ENCODE assay signal across 28 mouse cellular contexts in the genomic region with DNA sequence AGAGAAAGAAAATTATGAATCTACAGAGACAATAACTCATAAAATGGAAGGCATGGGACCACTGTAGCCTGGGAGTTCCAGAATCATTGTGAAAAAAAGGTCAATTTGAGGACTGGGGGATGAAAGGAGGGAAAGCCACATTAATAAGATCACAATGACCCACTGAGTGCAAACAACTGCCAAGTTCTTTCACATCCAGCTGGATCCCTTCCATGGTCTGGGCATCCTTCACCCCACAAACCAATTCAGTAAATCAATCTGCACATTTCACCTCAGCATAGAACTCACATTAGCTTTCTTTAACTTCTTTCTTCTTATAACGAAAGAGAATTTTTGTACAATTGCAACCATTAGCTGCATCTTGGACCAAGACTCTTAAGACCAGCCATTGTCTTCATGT.
A peak's percentile ranks its signal among the peaks of the same experiment; 100 is the strongest.
DNase-seq lines count a peak whose midpoint lies in the region; ATAC-seq and TF ChIP-seq lines count a peak whose summit lies in the region.
"Had no signal": no experiment of that assay in that cellular context is flagged by ENCODE, and none has a peak within 500 bp of the region (broad histone marks: within the 10 kb centered on the region; RNA-seq: fewer than 3 reads in every experiment).

No protein-coding gene starts in this region.

- no peak overlapping the region for H3K9ac ChIP-seq in forebrain, embryonic 14.5 days (ENCODE audit: low read length)
- H3K9ac ChIP-seq in forebrain, embryonic 11.5 days (ENCODE audit: low read length), result no peak overlapping the region
- no peak overlapping the region for H3K9ac ChIP-seq in midbrain, postnatal 0 days (replicated peaks; ENCODE audit: low read length, poor library complexity, severe bottlenecking)
- no peak overlapping the region for H3K9ac ChIP-seq in midbrain, embryonic 14.5 days (replicated peaks; ENCODE audit: low read length)
- H3K9ac ChIP-seq in midbrain, embryonic 16.5 days (ENCODE audit: low read depth, low read length), result no peak overlapping the region
- H3K9ac ChIP-seq: embryonic facial prominence, embryonic 12.5 days; forebrain, embryonic 12.5 days; hindbrain, embryonic 14.5 days; limb, embryonic 13.5 days; liver, embryonic 12.5 days; midbrain, embryonic 13.5 days; neural tube, embryonic 15.5 days; stomach, embryonic 15.5 days had no signal

- H3K9me3 ChIP-seq in forebrain, embryonic 14.5 days (replicated peaks; ENCODE audit: control insufficient read depth, low read length), result no peaks in the 10 kb centered on the region
- no peaks in the 10 kb centered on the region for H3K9me3 ChIP-seq in forebrain, embryonic 11.5 days (ENCODE audit: control insufficient read depth, low read length)
- H3K9me3 ChIP-seq in midbrain, postnatal 0 days (ENCODE audit: low read length), result no peaks in the 10 kb centered on the region
- no peaks in the 10 kb centered on the region for H3K9me3 ChIP-seq in midbrain, embryonic 14.5 days (ENCODE audit: control insufficient read depth, low read length)
- no peaks in the 10 kb centered on the region for H3K9me3 ChIP-seq in midbrain, embryonic 16.5 days (replicated peaks; ENCODE audit: control insufficient read depth, low read length, poor library complexity, severe bottlenecking)
- H3K9me3 ChIP-seq: embryonic facial prominence, embryonic 12.5 days; forebrain, embryonic 12.5 days; limb, embryonic 13.5 days; liver, embryonic 12.5 days; midbrain, embryonic 13.5 days; neural tube, embryonic 15.5 days; stomach, embryonic 15.5 days had no signal

- ATAC-seq in forebrain, embryonic 14.5 days, result no peak
- ATAC-seq in forebrain, embryonic 11.5 days (replicated peaks; ENCODE audit: low FRiP score), result no peak
- no peak for ATAC-seq in midbrain, postnatal 0 days (ENCODE audit: low FRiP score)
- ATAC-seq in midbrain, embryonic 14.5 days (ENCODE audit: low FRiP score, low TSS enrichment), result no peak
- ATAC-seq in midbrain, embryonic 16.5 days, result no peak
- ATAC-seq: CD4-positive, CD25-positive, alpha-beta regulatory T cell, adult 4 months; liver, embryonic 12.5 days; midbrain, embryonic 13.5 days had no signal

- DNase-seq in forebrain, embryonic 14.5 days (ENCODE audit: low spot score), result peak; percentile 29
- no peak for DNase-seq in forebrain, embryonic 11.5 days (ENCODE audit: low spot score)
- DNase-seq in midbrain, postnatal 0 days (ENCODE audit: low spot score), result peak; percentile 46
- DNase-seq in midbrain, embryonic 14.5 days, result no peak
- DNase-seq in cerebellum, adult 2 months, result peak; percentile 56 to 75
- peak; percentile 32 to 62 for DNase-seq in cerebellum, postnatal 25 days
- no peak for DNase-seq in gastrocnemius, postnatal 25 days
- DNase-seq: adrenal gland, adult 2 months; gastrocnemius, postnatal 14 days; heart, adult 2 months; heart, postnatal 36 days; kidney, adult 9 months; kidney, postnatal 25 days; layer of hippocampus, postnatal 36 days; lung, adult 18-20 months; thymus, adult 18-20 months had no signal

- no peak for TF ChIP-seq CTCF in midbrain, postnatal 0 days (IDR thresholded peaks at IDR 0.05)
- no peak for TF ChIP-seq CTCF in cerebellum, adult 2 months (IDR thresholded peaks at IDR 0.05; ENCODE audit: borderline replicate concordance, insufficient read depth, low read depth, low read length)

- H3K4me2 ChIP-seq in forebrain, embryonic 14.5 days (ENCODE audit: low read length), result no peak overlapping the region
- H3K4me2 ChIP-seq in forebrain, embryonic 11.5 days (ENCODE audit: low read depth, low read length, severe bottlenecking), result no peak overlapping the region
- H3K4me2 ChIP-seq in midbrain, postnatal 0 days (ENCODE audit: low read depth, low read length, poor library complexity, severe bottlenecking), result no peak overlapping the region
- no peak overlapping the region for H3K4me2 ChIP-seq in midbrain, embryonic 14.5 days (ENCODE audit: low read length)
- no peak overlapping the region for H3K4me2 ChIP-seq in midbrain, embryonic 16.5 days (ENCODE audit: low read length)
- H3K4me2 ChIP-seq: embryonic facial prominence, embryonic 12.5 days; hindbrain, embryonic 14.5 days; limb, embryonic 13.5 days; liver, embryonic 12.5 days; midbrain, embryonic 13.5 days; neural tube, embryonic 15.5 days; stomach, embryonic 15.5 days had no signal

- H3K27me3 ChIP-seq in forebrain, embryonic 14.5 days (replicated peaks; ENCODE audit: control insufficient read depth, insufficient read depth, low read length), result no peaks in the 10 kb centered on the region
- no peaks in the 10 kb centered on the region for H3K27me3 ChIP-seq in forebrain, embryonic 11.5 days (ENCODE audit: control insufficient read depth, insufficient read depth, low read length)
- no peaks in the 10 kb centered on the region for H3K27me3 ChIP-seq in midbrain, postnatal 0 days (ENCODE audit: insufficient read depth, low read length)
- no peaks in the 10 kb centered on the region for H3K27me3 ChIP-seq in midbrain, embryonic 14.5 days (ENCODE audit: control insufficient read depth, insufficient read depth, low read length)
- no peaks in the 10 kb centered on the region for H3K27me3 ChIP-seq in cerebellum, adult 2 months (ENCODE audit: control insufficient read depth, insufficient read depth, low read length)
- no peaks in the 10 kb centered on the region for H3K27me3 ChIP-seq in midbrain, embryonic 16.5 days (ENCODE audit: control insufficient read depth, insufficient read depth, low read depth, low read length)
- H3K27me3 ChIP-seq: embryonic facial prominence, embryonic 12.5 days; forebrain, embryonic 12.5 days; limb, embryonic 13.5 days; liver, embryonic 12.5 days; midbrain, embryonic 13.5 days; neural tube, embryonic 15.5 days; stomach, embryonic 15.5 days had no signal

- H3K27ac ChIP-seq in forebrain, embryonic 14.5 days (ENCODE audit: low read depth, low read length), result no peak overlapping the region; the same call in 1 of the 2 replicates
- H3K27ac ChIP-seq in forebrain, embryonic 11.5 days (ENCODE audit: low read depth, low read length), result no peak overlapping the region
- H3K27ac ChIP-seq in midbrain, postnatal 0 days (ENCODE audit: low read depth, low read length), result no peak overlapping the region
- no peak overlapping the region for H3K27ac ChIP-seq in midbrain, embryonic 14.5 days (replicated peaks; ENCODE audit: low read depth, low read length)
- no peak overlapping the region for H3K27ac ChIP-seq in cerebellum, adult 2 months (ENCODE audit: insufficient read depth, low read length)
- no peak overlapping the region for H3K27ac ChIP-seq in midbrain, embryonic 16.5 days (ENCODE audit: low read length)
- H3K27ac ChIP-seq: embryonic facial prominence, embryonic 12.5 days; heart, adult 2 months; limb, embryonic 13.5 days; liver, embryonic 12.5 days; stomach, embryonic 15.5 days had no signal

- H3K4me1 ChIP-seq in forebrain, embryonic 14.5 days (ENCODE audit: control insufficient read depth, insufficient read depth, low read length), result peaks cover 15% of the 10 kb centered on the region; the same call in 1 of the 2 replicates
- H3K4me1 ChIP-seq in forebrain, embryonic 11.5 days (replicated peaks; ENCODE audit: control insufficient read depth, insufficient read depth, low read length), result 0 out of 2 replicates have a peak, but pooled peaks cover 2% of the 10 kb centered on the region
- H3K4me1 ChIP-seq in midbrain, postnatal 0 days (ENCODE audit: insufficient read depth, low read length), result no peaks in the 10 kb centered on the region
- peaks cover 8% of the 10 kb centered on the region; the same call in 1 of the 2 replicates for H3K4me1 ChIP-seq in midbrain, embryonic 14.5 days (ENCODE audit: control insufficient read depth, insufficient read depth, low read length)
- peaks cover 22% of the 10 kb centered on the region; the same call in 1 of the 2 replicates for H3K4me1 ChIP-seq in cerebellum, adult 2 months (ENCODE audit: control insufficient read depth, insufficient read depth, low read length)
- H3K4me1 ChIP-seq in midbrain, embryonic 16.5 days (ENCODE audit: control insufficient read depth, insufficient read depth, low read length), result no peaks in the 10 kb centered on the region; the same call in 1 of the 2 replicates
- H3K4me1 ChIP-seq: embryonic facial prominence, embryonic 12.5 days; limb, embryonic 13.5 days; liver, embryonic 12.5 days; stomach, embryonic 15.5 days had no signal

- no peaks in the 10 kb centered on the region for H3K36me3 ChIP-seq in forebrain, embryonic 14.5 days (ENCODE audit: control insufficient read depth, insufficient read depth, low read length)
- H3K36me3 ChIP-seq in forebrain, embryonic 11.5 days (ENCODE audit: control insufficient read depth, insufficient read depth, low read length), result no peaks in the 10 kb centered on the region
- H3K36me3 ChIP-seq in midbrain, postnatal 0 days (ENCODE audit: insufficient read depth, low read length), result no peaks in the 10 kb centered on the region
- H3K36me3 ChIP-seq in midbrain, embryonic 14.5 days (ENCODE audit: control insufficient read depth, insufficient read depth, low read length), result no peaks in the 10 kb centered on the region
- H3K36me3 ChIP-seq in midbrain, embryonic 16.5 days (ENCODE audit: control insufficient read depth, insufficient read depth, low read length), result no peaks in the 10 kb centered on the region
- H3K36me3 ChIP-seq: embryonic facial prominence, embryonic 12.5 days; forebrain, embryonic 12.5 days; limb, embryonic 13.5 days; liver, embryonic 12.5 days; midbrain, embryonic 13.5 days; neural tube, embryonic 15.5 days; stomach, embryonic 15.5 days had no signal

- no peak overlapping the region for H3K4me3 ChIP-seq in forebrain, embryonic 14.5 days (ENCODE audit: low read depth, low read length)
- no peak overlapping the region for H3K4me3 ChIP-seq in forebrain, embryonic 11.5 days (ENCODE audit: low read depth, low read length)
- no peak overlapping the region for H3K4me3 ChIP-seq in midbrain, postnatal 0 days (ENCODE audit: low read depth, low read length)
- H3K4me3 ChIP-seq in midbrain, embryonic 14.5 days (replicated peaks; ENCODE audit: low read depth, low read length), result no peak overlapping the region
- H3K4me3 ChIP-seq in cerebellum, adult 2 months (replicated peaks; ENCODE audit: insufficient read depth, low read depth, low read length), result no peak overlapping the region
- H3K4me3 ChIP-seq in midbrain, embryonic 16.5 days (ENCODE audit: low read depth, low read length), result no peak overlapping the region
- H3K4me3 ChIP-seq: embryonic facial prominence, embryonic 12.5 days; forebrain, embryonic 12.5 days; heart, adult 2 months; layer of hippocampus, adult 2 months; limb, embryonic 13.5 days; liver, embryonic 12.5 days; midbrain, embryonic 13.5 days; myocyte; neural tube, embryonic 15.5 days; stomach, embryonic 15.5 days had no signal

- 78% methylated on average over 1 of the region's 1 CpGs for WGBS in forebrain, embryonic 14.5 days
- 94% methylated on average over 1 of the region's 1 CpGs for WGBS in forebrain, embryonic 11.5 days
- 69% methylated on average over 1 of the region's 1 CpGs for WGBS in midbrain, postnatal 0 days
- 100% methylated on average over 1 of the region's 1 CpGs for WGBS in midbrain, embryonic 14.5 days
- whole genome bisulfite sequencing in cerebellum, adult 2 months, result 50% methylated on average over 1 of the region's 1 CpGs
- WGBS in midbrain, embryonic 16.5 days, result 83% methylated on average over 1 of the region's 1 CpGs

- no peak for TF ChIP-seq POLR2A in cerebellum, adult 2 months (IDR thresholded peaks at IDR 0.05; ENCODE audit: borderline replicate concordance, insufficient read depth, low read length)

Comparison
In these comparisons a context has a peak if more than half of its experiments do, and no peak if none do; other contexts are left out.
1. DNase-seq: peak in forebrain, embryonic 14.5 days (single experiment), midbrain, postnatal 0 days (single experiment), cerebellum, adult 2 months (2 of 2) and cerebellum, postnatal 25 days (2 of 2); none in forebrain, embryonic 11.5 days (single experiment), midbrain, embryonic 14.5 days (single experiment) and gastrocnemius, postnatal 25 days (single experiment).